Mouse (Mus musculus): Measurements from ENCODE around the gene Ppp1r15a. TPM values are rescaled to one million over a fixed set of nuclear protein-coding genes. Genes with fewer than 3 reads are reported as not detected.
"Not testable (repeated sequence)": the region's sequence is repeated elsewhere in the genome, so short reads cannot be mapped to it uniquely, and the experiment has no call there.

Ppp1r15a gene
- total RNA-seq, 2 experiments from 2014 or later = 22.0 to 22.2 TPM

DNA sequence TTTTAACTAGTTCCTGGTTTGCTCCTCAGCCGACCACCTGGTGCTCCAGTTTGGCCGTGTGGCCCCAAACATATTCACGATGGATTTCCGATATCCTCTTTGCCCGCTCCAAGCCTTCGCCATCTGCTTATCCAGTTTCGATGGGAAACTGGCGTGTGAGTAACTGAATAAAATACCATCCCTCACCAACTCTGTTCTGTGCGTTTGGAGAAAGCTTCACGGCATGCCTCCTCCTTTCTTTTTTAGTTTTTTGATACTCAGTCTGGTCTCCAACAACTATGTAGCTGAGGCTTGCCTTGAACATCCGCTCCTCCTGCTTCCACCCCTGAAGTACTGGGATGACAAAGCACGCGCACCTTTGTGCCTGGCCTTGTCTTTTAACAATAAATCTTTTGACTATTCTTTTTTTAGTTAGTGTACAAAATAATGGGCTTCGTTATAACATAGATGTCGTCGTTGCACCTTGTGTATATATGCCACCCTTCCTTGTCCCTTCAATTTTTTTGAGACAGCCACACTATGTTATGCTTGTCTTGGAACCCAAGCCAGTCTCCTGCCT is 3.8 kb downstream of the Ppp1r15a start:
- intact Hi-C loops (cut with DNase I) = loop anchor here (5.0 kb wide), 1 partner anchor 45 kb away; no protein-coding TSS in a partner anchor

DNA sequence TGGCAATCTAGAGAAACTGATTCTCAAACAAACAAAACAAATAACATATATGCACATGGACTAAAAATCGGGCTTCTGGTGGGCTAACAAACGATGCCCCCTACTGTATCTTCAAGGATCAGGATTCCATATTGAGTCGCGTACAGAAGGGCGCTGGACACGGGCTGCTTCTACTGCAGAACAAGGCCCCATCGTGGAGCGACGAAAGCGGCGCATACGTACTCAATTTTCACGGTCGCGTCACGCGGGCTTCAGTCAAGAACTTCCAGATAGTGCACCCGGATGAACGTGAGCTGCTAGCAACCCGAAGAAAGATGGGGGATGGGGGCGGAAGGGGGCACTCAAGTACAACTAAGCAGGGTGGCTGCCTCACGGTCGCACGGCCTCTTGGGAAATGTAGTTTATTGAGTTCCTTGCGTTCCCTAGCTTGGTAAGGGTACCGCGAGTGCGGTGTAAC is 4.3 kb downstream of the Ppp1r15a start:
- peak; percentile 91 to 96 for DNase-seq (ENCODE audit: low spot score in 2 of 2)
- intact Hi-C loops (cut with DNase I) = loop anchor here (5.0 kb wide), 1 partner anchor 44 kb away; no protein-coding TSS in a partner anchor

More for the DNA sequence above, 3.8 kb downstream of the Ppp1r15a start:
- DNase-seq (ENCODE audit: low spot score in 2 of 2) = no peak

- intact Hi-C loops (cut with DNase I) = loop anchor here (5.0 kb wide), 1 partner anchor 43 kb away; no protein-coding TSS in a partner anchor
- no peak for DNase-seq (ENCODE audit: low spot score in 2 of 2)
Observed at GRCm38 (mm10) chr7:45520605-45521004, 5.5 kb downstream of the Ppp1r15a start.

DNA sequence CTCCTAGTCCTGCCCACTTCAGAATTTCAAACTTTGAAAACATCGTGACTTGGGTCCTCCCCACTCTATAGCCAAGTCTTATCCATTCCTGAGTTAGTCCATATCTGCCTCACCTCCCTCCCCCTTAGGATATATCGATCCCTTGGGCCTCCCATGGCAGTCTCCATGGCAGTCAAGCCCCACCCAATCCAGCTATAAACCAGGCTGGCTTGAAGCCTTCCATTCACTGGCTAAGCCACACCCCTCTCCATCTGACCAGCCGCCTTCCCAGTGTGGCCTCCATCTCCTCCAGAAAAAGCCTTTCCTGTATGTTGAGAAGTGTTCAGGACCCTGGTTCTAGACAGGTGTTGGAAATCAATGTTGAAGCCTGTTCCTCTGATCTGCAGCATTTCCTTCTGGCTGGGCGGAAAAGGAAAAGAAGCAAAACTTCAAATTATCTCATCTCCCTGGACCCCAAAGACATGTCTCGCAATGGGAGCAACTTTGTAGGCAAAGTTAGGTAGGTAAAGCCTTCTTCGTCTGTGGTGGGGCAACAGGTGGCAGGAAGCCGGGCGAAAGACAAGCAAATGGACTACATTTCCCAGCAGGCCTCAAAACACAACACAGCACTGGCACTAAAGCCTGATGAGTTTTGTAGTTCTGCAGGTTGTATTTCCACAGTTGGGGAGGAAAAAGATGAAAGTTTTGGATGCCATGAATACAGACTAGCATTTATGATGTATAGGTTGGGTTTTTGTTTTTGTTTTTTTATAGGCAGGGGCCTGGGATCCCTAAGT is 6.5 kb downstream of the Ppp1r15a start:
- intact Hi-C loops (cut with DNase I) = loop anchor here (5.0 kb wide), 1 partner anchor 42 kb away; no protein-coding TSS in a partner anchor
- no peak for DNase-seq (ENCODE audit: low spot score in 2 of 2)

DNA sequence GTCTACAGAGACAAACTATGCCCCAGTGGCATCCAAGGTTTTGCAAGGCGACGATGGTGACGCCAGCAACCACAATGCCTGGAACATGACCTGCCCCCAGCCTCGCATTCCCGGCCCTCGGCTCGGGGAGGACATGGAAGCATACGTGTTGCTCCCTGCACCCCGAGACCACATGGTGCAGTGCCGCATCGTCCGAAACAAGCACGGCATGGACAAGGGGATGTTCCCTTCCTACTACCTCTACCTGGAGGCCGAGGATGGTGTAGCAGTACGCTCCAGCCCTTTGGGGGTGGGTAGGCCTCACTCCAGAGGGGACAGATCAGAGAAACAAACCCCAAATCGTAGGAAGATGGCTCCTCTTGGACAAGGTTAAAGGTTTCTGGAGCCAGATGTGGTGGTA is 7.5 kb downstream of the Ppp1r15a start:
- DNase-seq (ENCODE audit: low spot score in 2 of 2) = no peak
- intact Hi-C loops (cut with DNase I) = no loop called here

- DNase-seq (ENCODE audit: low spot score in 2 of 2); intact Hi-C loops (cut with DNase I): not testable (repeated sequence)
Observed at GRCm38 (mm10) chr7:45516846-45517245, 9.2 kb downstream of the Ppp1r15a start.

DNA sequence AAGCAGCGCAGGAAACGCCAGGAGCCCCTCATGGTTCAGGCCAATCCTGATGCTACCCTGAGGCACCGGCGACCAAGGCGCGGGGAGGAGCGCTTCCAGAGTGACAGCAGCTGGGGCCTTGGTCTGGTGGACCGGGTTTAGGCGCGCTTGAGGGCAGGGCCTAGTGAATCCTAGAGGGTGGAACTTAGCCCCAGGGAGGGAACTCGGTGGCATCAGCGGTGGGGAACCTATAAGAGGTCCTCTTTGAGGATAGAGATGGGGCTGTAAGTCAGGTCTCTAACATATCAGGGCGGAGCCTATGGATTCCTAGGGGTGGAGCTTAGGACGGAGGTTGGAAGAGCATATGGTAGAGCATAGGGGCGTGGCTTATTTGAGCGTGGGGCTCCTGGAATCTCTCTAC is 10.6 kb downstream of the Ppp1r15a start:
- DNase-seq (ENCODE audit: low spot score in 2 of 2) = no peak
- intact Hi-C loops (cut with DNase I) = no loop called here

DNA sequence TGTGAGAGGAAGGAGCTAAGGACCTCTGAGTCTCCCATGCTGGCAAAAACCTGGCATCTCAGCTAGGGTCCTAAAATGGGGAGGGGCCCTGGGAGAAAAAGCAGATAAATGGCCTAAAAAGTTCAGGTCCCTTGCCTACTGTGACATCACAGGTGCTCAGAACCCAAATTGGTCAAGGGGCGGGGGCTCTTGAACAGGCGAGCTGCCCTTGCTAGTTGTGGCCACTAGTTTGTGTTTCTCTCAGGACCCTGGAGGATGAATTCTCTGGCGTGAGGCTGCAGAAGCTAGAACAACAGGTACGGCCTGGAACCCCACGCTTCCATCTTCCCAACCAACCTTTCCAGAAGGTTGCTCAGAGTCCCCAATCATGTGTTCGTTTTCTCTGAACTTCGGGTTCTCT is 11.7 kb downstream of the Ppp1r15a start:
- DNase-seq (ENCODE audit: low spot score in 2 of 2) = no peak
- intact Hi-C loops (cut with DNase I) = no loop called here

DNA sequence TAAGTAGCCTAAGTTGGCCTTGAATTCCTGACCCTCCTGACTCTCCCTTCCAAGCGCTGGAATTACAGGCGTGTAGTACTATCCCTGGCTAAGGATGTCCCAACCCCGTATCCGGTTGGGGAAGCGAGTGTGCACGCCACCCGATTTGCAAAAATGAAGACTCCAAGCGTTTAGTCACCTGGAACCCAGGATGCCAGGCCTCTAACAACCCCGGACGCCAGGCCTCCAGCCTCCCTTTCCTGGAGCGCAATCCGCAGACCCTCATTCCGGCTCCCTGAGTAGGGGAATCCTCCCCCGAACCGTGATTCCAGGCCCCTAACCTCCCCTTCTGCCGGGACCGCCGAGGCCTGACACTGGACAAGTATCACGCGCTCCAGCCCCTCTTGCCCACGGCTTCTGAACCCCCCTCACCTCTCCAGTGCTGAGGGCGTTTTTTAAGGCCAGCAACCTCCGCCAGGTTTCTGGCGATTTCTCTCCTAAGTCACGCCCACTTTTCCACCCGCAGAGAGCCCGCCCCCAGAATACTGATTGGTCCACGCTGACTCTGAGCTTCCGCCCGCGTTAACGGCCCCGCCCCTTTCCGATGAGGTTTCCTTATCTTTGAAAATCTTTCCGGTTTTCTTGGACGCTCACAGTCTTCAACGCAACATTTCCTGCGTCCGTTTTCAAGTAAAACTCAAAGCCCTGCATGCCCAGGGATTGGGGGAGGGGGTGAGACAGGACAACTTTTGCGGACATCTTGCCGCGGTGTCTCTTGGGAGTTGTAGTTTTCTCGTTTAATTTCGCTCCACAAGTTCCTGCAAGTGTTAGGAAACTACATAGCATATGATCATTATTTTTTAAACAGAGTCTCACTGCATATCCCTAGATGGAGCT is 15.9 kb downstream of the Ppp1r15a start, which contains the start of gene Nucb1:
Gene Nucb1 (minus strand): TSS at position 495 of the 876 bp plus-strand sequence.
- peak; percentile 88 to 94 for DNase-seq (ENCODE audit: low spot score in 2 of 2)
- intact Hi-C loops (cut with DNase I) = no loop called here

- intact Hi-C loops (cut with DNase I) = no loop called here
- DNase-seq (ENCODE audit: low spot score in 2 of 2) = no peak
Observed at GRCm38 (mm10) chr7:45509181-45509882, 16.7 kb downstream of the Ppp1r15a start.

- DNase-seq (ENCODE audit: low spot score in 2 of 2) = no peak
- intact Hi-C loops (cut with DNase I) = no loop called here
Observed at GRCm38 (mm10) chr7:45508561-45508960, 17.5 kb downstream of the Ppp1r15a start.

DNA sequence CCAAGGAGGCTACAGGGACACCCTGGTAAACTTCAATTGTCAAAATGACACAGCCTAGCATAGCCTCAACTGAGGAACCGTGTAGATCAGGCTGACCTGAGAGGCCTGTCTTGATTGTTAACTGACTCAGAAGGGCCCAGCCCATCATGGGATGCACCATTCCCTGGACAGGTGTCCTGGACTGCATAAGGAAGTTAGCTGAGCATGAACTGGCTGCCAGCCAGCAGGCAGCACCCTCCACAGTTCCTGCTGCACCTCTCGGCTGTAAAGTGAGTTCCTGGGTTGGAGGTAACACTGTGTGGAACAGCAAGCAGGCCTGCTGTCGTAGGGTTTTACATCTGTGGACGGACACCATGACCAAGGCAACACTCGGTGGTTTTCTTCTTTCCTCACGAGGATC is 18.5 kb downstream of the Ppp1r15a start:
- intact Hi-C loops (cut with DNase I) = no loop called here
- no peak for DNase-seq (ENCODE audit: low spot score in 2 of 2)

DNA sequence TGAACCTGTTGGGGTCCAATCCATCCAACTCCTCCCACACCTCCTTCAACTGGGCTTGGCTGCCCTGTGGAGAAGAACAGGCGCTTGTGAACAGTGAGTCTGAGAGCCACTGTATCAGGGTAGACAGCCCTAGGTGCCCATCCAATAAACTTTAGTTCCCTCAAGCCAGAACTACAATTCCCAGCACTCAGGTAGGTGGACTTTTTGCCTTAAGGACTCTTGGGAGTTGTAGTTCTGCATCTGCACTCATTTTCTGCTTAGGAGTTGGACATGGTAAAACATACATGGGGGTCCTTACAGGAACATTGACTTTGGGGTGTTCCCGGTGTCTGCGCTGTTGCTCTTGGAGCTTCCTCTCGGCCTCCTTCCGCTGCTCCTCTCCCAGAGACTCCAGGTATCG is 27.6 kb downstream of the Ppp1r15a start:
- intact Hi-C loops (cut with DNase I) = no loop called here
- no peak for DNase-seq (ENCODE audit: low spot score in 2 of 2)

DNA sequence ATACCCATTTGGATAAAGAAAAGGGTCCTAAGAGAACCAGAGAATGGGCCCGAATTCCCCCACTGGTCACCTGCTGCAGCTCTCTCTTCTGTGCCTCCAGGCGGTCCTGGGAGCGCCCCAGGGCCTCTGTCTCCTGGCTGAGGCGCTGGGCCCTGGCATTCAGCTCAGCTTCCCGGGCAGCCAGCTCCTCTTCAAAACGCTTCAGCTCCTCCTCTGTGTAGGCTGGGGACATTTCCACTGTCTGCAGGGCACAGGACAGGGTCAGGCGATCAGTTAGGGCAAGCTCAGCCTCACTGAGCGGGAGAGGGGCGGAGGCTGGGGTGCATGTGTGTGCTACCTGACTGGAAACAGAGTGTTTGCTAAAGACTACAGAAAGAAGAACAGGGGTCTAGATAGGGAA is 31.5 kb downstream of the Ppp1r15a start:
- DNase-seq (ENCODE audit: low spot score in 2 of 2) = no peak
- intact Hi-C loops (cut with DNase I) = no loop called here

- no peak for DNase-seq (ENCODE audit: low spot score in 2 of 2)
- intact Hi-C loops (cut with DNase I) = loop anchor here (1.0 kb wide), 1 partner anchor 13 kb away; no protein-coding TSS in a partner anchor
Observed at GRCm38 (mm10) chr7:45492951-45493350, 33.1 kb downstream of the Ppp1r15a start.

DNA sequence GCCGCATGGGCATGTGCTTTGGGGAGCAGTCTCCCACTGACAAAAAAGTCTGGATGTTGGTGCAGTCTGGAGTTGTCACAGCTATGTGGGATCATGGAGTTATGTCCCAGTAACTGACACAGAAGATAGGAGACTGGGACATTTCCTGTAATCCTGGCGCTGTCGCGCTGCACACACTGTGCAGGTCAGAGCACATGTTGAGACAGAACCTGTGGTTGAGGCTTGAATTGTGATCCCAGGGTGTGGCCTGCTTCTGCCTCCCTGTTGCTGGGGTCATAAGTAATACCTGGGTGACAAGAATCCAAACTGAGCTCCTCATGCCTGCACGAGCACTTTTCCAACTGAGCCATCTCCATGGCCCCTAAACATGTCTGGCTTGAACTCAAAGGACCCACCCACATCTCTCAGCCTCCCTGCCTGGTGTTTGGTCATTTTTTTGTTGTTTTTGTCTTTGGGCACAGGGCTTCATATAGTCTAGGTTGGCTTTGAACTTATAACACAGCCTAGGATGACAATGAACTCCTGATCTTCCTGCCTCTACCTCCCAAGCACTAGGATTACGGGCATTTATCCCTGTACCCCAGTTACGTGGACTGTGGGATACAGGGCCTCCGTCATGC is 33.7 kb downstream of the Ppp1r15a start:
- intact Hi-C loops (cut with DNase I) = loop anchor here (1.0 kb wide), 1 partner anchor 14 kb away; no protein-coding TSS in a partner anchor
- no peak for DNase-seq (ENCODE audit: low spot score in 2 of 2)

DNA sequence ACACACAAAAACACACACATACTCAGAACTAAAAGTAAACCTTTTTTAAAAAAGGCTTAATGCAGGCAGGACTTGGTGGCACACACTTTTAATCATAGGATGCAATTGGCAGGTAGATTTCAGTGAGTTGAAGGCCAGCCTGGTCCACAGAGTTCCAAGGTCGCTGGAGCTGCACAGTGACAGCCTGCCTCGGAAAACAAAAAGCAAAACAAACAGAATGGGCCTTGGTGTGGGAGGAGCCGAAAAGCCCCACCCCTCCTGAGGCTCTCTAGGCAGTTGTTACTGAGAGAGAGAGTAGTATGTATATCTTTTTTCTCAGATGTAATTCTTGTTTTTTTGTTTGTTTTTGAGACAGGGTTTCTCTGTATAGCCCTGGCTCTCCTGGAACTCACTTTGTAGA is 34.8 kb downstream of the Ppp1r15a start:
- intact Hi-C loops (cut with DNase I) = no loop called here
- no peak for DNase-seq (ENCODE audit: low spot score in 2 of 2)

DNA sequence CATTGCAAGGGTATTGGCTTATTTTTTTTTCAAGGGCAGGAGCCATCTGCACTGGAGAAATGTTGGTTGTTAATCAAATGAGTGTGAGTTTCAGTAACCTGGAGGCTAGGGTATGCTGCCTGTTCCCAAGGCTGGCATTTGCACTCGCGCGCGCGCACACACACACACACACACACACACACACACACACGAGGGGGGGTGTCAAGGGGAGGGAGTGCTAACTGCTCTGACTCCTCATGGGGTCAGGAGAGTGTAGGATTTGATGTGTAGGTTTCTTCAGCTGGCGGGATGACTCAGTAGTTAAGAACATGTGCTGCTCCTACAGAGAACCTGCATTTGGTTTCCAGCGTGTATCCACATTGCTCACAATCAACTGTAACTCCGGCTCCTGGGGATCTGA is 35.2 kb downstream of the Ppp1r15a start:
- DNase-seq (ENCODE audit: low spot score in 2 of 2) = peak; percentile 10 to 74
- intact Hi-C loops (cut with DNase I) = no loop called here

DNA sequence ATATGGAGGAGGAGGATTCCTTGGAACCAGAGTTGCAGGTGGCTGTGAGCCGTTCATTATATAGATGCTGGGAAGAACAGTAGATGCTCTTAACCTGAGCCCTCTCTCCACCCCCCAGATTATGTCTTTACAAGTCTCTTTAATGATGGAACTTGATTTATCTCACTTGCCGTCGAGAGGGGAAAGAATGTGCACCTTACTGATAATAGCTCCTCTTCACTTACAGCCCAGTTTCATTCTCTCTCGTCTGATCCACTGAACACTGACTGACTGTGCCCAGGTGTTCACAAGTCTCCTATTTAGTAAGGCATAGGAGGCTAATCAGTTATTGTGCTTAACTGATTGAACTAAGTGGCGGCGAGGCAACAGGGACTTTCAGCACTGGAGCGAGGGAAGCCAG is 36.5 kb downstream of the Ppp1r15a start:
- intact Hi-C loops (cut with DNase I) = no loop called here
- DNase-seq (ENCODE audit: low spot score in 2 of 2) = no peak
